Mouse (Mus musculus) liver, adult 2 months (tissue): ENCODE measurements around the gene Icam2.

Experiments
- CTCF ChIP-seq: fragments of 200-500 bp; IDR thresholded peaks from 2 replicates; pipeline ENCODE4 v1.5.1; 2011; ENCODE audit warnings: low read depth, low read length, control low read depth
- POLR2A ChIP-seq: fragments of 200-500 bp; IDR thresholded peaks from 2 replicates; pipeline ENCODE4 v1.6.1; 2011; ENCODE audit warnings: low read length, control low read depth; ENCODE audit not compliant: insufficient read depth; ENCODE audit errors: extremely low read depth

- TF ChIP-seq CTCF (no peak), POLR2A (no peak)
These were observed 13.9 kb downstream of the Icam2 start for GRCm38 (mm10) chr11:106373998-106374397.
